Mouse (Mus musculus) lung, adult 2 months (tissue): ENCODE data around the gene Parp11. TPM values are rescaled to one million over a fixed set of nuclear protein-coding genes. Genes with fewer than 3 reads are reported as not detected.

Experiments
- DNase-seq: peaks from one replicate; pipeline ENCODE4 v3.0.0; 2022
- H3K4me1 ChIP-seq: fragments of 200-500 bp; 2 replicates; pipeline ENCODE4 v1.6.1; 2011; ENCODE audit warnings: low read length; ENCODE audit not compliant: control insufficient read depth, insufficient read depth
- H3K4me3 ChIP-seq: fragments of 200-500 bp; replicated peaks from 2 replicates; pipeline ENCODE3; 2011; ENCODE audit warnings: low read depth, mild to moderate bottlenecking, control low read depth, low read length; ENCODE audit errors: extremely low read depth
- CTCF ChIP-seq: fragments of 200-500 bp; IDR thresholded peaks from 2 replicates; pipeline ENCODE4 v1.5.1; 2011; ENCODE audit warnings: mild to moderate bottlenecking, low read length, control low read depth; ENCODE audit not compliant: insufficient read depth
- POLR2A ChIP-seq: fragments of 200-500 bp; IDR thresholded peaks from 2 replicates; pipeline ENCODE4 v1.6.1; 2011; ENCODE audit warnings: low read depth, mild to moderate bottlenecking, control low read depth, low read length, borderline replicate concordance; ENCODE audit errors: extremely low read depth
- WGBS: fragments of 180-500 bp; shearing (Covaris S2); methylation state at CpG from one replicate; pipeline ENCODE4 v1.1.7; 2018; 5-methylcytosine and 5-hydroxymethylcytosine counted together
- polyA plus RNA-seq: library from polyadenylated mRNA; depleted of rRNA; stranded (reverse); fragments of >200 nt; gene quantifications from 2 replicates; pipeline ENCODE4 v1.2.3, GENCODE M21; 2012

The Parp11 gene
- polyA plus RNA-seq, 1 experiment, result 10.2 TPM

- DNase-seq, result peak; percentile 16
- peaks cover 9% of the 10 kb centered on the region for H3K4me1 ChIP-seq
- TF ChIP-seq POLR2A, result no peak
- no peak for TF ChIP-seq CTCF
- H3K4me3 ChIP-seq, result no peak overlapping the region
- WGBS, result 79% methylated on average over 2 of the region's 2 CpGs
Observed at GRCm38 (mm10) chr6:127459776-127460175, 13.1 kb downstream of the Parp11 start.

GRCm38 (mm10) chr6:127461491-127461890 is 14.9 kb downstream of the Parp11 start:
- no peak for DNase-seq
- whole genome bisulfite sequencing, result 90% methylated on average over 4 of the region's 4 CpGs
- H3K4me1 ChIP-seq, result peaks cover 9% of the 10 kb centered on the region
- no peak for TF ChIP-seq POLR2A
- TF ChIP-seq CTCF, result no peak
- H3K4me3 ChIP-seq, result no peak overlapping the region

GRCm38 (mm10) chr6:127462251-127462650 is 15.6 kb downstream of the Parp11 start:
- no peak overlapping the region for H3K4me3 ChIP-seq
- peaks cover 9% of the 10 kb centered on the region for H3K4me1 ChIP-seq
- TF ChIP-seq CTCF (no peak), POLR2A (no peak)
- WGBS, result 96% methylated on average over 6 of the region's 6 CpGs
- DNase-seq, result no peak

GRCm38 (mm10) chr6:127463273-127464001 is 16.8 kb downstream of the Parp11 start:
- TF ChIP-seq POLR2A (no peak), CTCF (no peak)
- DNase-seq, result no peak
- 65% methylated on average over 21 of the region's 21 CpGs for WGBS
- Histone ChIP-seq H3K4me1 (peaks cover 9% of the 10 kb centered on the region), H3K4me3 (no peak overlapping the region)

- no peak for TF ChIP-seq POLR2A
- no peak for TF ChIP-seq CTCF
Observed at GRCm38 (mm10) chr6:127464523-127464922, 17.9 kb downstream of the Parp11 start.

GRCm38 (mm10) chr6:127466749-127467310 is 20.2 kb downstream of the Parp11 start:
- no peak for DNase-seq
- 70% methylated on average over 4 of the region's 4 CpGs for WGBS
- peaks cover 11% of the 10 kb centered on the region for H3K4me1 ChIP-seq
- no peak for TF ChIP-seq POLR2A
- TF ChIP-seq CTCF, result no peak
- no peak overlapping the region for H3K4me3 ChIP-seq

More at GRCm38 (mm10) chr6:127464523-127464922, 17.9 kb downstream of the Parp11 start:
- Histone ChIP-seq H3K4me1 (peaks cover 9% of the 10 kb centered on the region), H3K4me3 (no peak overlapping the region)
- WGBS, result 75% methylated on average over 7 of the region's 7 CpGs
- DNase-seq, result no peak

- peaks cover 2% of the 10 kb centered on the region; the same call in 1 of the 2 replicates for H3K4me1 ChIP-seq
- TF ChIP-seq CTCF (no peak), POLR2A (no peak)
- no peak overlapping the region for H3K4me3 ChIP-seq
- no peak for DNase-seq
- 36% methylated on average over 4 of the region's 4 CpGs for WGBS
Observed at GRCm38 (mm10) chr6:127472078-127472477, 25.4 kb downstream of the Parp11 start.

- whole genome bisulfite sequencing, result 84% methylated on average over 8 of the region's 8 CpGs
- TF ChIP-seq CTCF, result no peak
- TF ChIP-seq POLR2A, result no peak
- Histone ChIP-seq H3K4me3 (no peak overlapping the region), H3K4me1 (peaks cover 2% of the 10 kb centered on the region; the same call in 1 of the 2 replicates)
- no peak for DNase-seq
Observed at GRCm38 (mm10) chr6:127473961-127474360, 27.3 kb downstream of the Parp11 start.

- H3K4me3 ChIP-seq, result no peak overlapping the region
- DNase-seq, result no peak
- 72% methylated on average over 3 of the region's 3 CpGs for WGBS
- H3K4me1 ChIP-seq, result peaks cover 2% of the 10 kb centered on the region; the same call in 1 of the 2 replicates
- TF ChIP-seq POLR2A (no peak), CTCF (no peak)
Observed at GRCm38 (mm10) chr6:127475231-127475630, 28.6 kb downstream of the Parp11 start.

- no peak for TF ChIP-seq POLR2A
- TF ChIP-seq CTCF, result no peak
- DNase-seq, result no peak
- no peaks in the 10 kb centered on the region for H3K4me1 ChIP-seq
- H3K4me3 ChIP-seq, result no peak overlapping the region
- 87% methylated on average over 6 of the region's 6 CpGs for WGBS
Observed at GRCm38 (mm10) chr6:127491046-127491445, 44.4 kb downstream of the Parp11 start.

GRCm38 (mm10) chr6:127492561-127492960 is 45.9 kb downstream of the Parp11 start:
- no peak overlapping the region for H3K4me3 ChIP-seq
- WGBS, result 88% methylated on average over 4 of the region's 4 CpGs
- no peaks in the 10 kb centered on the region for H3K4me1 ChIP-seq
- TF ChIP-seq CTCF (no peak), POLR2A (no peak)
- no peak for DNase-seq
